Mouse (Mus musculus) hematopoietic stem cell, adult 5-6 weeks (primary cell): ENCODE data around the gene Ier2. TPM values are rescaled to one million over a fixed set of nuclear protein-coding genes. Genes with fewer than 3 reads are reported as not detected.
"Not testable (repeated sequence)": the region's sequence is repeated elsewhere in the genome, so short reads cannot be mapped to it uniquely, and the experiment has no call there.

Experiments
- ATAC-seq, 2 experiments: fragments of 125-278 bp in 1 of 2; replicated peaks in 1 of 2; 2 replicates each; pipeline ENCODE4 v1.8.0; 2016 to 2017; ENCODE audit warnings: inconsistent platforms in 2 of 2, mild to moderate bottlenecking in 2 of 2, moderate number of reproducible peaks in 2 of 2, low read depth in 1 of 2, moderate TSS enrichment in 1 of 2; ENCODE audit not compliant: low FRiP score in 2 of 2, poor library complexity in 2 of 2, severe bottlenecking in 2 of 2, insufficient read depth in 1 of 2, low TSS enrichment in 1 of 2
- total RNA-seq: library from RNA; stranded (forward); fragments of 172-1452, 232-1000 nt; gene quantifications from 2 replicates; pipeline ENCODE4 v1.2.3, GENCODE M21; 2017

Ier2 gene
- total RNA-seq, 1 experiment from 2014 or later: 105 TPM

DNA sequence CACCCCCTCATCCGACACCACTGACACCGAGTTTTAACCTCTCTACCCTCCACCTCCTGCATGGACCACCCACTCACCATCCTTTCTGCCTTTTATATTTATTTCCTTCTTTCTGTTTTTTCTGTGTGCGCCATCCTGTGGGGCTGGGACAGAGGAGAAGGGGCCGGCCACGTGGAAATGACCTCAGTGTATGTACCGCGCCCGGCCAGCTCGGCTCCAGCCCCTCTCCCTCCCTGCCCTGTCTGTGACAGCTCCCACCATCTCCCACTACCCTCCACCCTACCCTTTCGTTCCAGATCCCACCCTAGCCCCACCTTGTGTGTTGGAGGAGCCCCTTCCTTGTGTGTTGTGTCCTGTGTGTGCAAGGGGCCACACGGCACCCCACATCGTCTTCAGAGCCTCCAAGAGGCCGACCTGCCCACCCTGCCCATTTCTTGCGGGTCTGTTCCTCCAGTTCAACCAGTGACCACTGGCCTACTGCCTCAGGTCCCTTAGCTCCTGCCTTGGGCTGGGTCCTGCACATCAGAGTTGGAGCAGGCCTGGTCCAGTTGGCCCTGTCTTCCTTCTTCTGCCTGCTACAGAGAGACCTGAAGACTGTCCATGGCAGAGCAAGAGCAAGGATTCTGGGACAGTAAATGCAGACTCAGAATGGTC is 27.1 kb downstream of the Ier2 start:
- ATAC-seq: no peak

DNA sequence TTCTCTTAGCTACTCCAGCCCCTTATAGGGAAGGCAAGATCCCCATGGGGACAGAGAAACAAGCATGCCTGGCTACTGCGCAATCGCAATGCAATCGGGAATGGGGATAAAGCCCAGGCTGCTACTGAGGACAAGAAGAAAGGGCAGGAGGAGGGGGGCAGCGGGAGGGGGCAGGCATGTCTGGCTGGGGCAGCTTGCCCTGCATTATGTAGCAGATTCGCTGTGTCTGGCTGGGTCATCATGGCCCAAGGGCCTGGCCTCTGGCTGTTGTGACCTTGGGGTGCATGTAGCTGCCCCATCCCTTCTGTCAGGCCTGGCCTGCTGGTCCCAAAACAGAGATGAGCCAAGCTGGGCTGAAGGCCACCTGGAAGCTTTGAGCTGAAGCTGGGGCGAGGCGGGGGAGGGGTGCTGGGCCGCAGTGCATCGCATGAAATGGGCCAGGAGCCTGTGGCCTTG is 27.8 kb downstream of the Ier2 start:
- no peak for ATAC-seq

DNA sequence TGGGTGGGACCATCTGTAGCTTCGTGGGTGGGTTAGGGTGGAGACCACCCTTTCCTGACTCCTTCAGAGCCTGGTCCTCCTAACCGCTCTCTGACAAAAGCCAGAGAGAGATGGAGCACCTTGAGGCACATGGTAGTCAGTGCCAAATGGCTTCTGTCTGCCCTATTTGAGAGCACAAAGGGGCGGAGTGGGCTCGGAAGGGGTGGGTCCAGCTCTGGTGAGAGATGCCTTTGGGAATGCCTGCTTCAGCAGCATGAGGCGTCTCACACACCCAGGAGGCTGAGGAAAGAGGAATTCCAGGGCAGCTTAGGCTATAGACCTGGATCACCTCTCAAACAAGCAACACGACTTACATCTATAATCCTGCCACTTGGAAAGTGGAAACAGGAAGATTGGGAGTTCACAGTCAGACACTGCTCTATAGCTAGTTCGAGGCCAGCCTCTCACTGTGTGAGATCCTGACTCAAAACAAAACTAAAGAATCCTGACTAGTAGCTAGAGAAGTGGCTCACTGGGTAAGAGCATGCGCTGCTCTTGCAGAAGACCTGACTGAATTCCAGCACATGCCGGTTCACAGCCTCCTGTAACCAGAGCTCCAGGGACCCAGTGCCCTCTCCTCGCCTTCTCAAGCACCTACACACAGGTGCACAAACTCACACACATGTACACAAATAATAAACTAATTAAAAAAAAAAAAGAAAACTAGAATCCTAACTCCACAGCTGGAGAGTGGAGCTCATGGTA is 28.6 kb downstream of the Ier2 start:
- no peak for ATAC-seq

DNA sequence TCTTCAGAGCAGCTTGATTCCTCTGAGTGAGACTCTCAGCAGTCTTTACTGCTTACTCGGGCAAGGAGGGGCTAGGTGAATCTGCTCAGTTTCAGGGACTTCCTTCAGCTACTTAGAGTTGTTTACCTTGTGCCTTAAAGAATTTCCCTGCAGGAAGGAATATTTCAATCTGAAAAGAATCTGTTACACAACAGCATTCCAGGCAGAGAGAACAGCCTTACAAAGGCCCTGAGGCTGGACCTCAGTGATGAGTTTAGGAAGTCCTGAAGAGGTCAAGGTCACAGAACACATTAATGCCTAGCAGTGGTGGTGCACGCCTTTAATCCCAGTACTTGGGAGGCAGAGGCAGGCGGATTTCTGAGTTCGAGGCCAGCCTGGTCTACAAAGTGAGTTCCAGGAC is 30.8 kb downstream of the Ier2 start:
- ATAC-seq: no peak

DNA sequence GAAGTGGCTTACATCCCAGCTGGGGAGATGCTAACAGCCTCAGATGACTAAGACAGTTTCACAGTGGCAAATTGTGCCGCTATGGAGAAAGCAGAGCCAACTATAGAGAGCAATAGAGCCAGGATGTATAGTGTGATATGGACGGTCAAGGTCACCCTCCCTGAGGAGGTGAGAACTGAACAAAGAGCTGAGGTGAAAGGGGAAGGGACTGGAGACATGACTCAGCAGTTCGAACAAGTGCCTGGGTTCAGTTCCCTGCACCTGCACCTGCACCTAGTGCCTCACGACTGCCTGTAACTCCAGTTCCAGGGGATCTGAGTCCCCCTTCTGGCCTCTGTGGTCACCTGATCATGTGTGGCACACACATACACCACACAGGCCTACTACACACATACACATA is 32.5 kb downstream of the Ier2 start:
- ATAC-seq: no peak

DNA sequence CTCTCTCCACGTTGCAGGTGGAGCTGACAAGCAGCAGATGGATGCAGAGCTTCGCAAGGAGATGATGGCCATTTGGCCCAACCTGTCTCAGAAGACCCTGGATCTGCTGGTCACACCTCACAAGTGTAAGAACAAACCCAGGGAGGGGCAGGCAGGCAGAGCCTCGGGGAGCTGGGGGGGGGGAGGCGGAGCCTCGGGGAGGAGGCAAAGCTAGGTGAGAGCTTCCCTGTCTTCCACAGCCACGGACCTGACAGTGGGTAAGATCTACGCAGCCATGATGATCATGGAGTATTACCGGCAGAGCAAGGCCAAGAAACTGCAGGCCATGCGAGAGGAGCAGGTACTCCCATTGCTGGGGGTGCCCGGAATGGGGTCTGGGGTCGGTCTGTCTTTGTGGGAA is 33.1 kb downstream of the Ier2 start:
- ATAC-seq: no peak

DNA sequence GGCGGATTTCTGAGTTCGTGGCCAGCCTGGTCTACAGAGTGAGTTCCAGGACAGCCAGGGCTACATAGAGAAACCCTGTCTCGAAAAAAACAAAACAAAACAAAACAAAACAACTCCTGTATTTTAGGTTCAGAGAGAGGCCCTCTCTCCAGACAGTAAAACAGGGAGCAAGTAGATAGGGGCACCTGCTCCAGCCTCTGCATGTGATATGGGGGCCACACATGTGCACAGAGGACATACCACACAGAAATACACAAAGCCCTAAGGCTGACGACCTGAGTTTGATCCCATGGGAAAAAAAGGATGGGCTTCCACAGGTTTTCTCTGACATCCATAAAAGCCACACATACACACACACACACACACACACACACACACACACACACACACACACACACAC is 39.2 kb downstream of the Ier2 start:
- not testable (repeated sequence) for ATAC-seq

DNA sequence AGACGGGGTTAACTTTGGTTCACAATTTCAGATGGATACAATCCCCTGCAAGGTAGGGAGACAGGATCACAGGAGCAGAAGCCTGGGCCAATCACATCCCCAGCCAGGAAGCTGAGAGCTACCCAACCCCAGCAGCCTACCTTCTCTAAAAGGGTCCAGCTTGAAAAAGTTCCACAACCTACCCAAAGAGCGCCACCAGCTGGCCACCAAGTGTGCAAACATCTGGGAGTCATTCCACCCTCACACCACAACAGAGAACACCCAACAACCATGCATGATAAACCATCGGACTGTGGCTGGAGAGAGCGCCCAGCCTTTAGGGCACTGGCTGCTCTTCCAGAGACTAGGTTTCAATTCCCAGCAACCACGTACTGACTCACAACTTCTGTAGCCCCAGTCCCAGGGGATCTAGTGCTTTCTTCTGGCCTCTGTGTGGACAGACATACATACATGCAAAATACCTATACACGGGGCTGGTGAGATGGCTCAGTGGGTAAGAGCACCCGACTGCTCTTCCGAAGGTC is 41.5 kb downstream of the Ier2 start:
- no peak for ATAC-seq

DNA sequence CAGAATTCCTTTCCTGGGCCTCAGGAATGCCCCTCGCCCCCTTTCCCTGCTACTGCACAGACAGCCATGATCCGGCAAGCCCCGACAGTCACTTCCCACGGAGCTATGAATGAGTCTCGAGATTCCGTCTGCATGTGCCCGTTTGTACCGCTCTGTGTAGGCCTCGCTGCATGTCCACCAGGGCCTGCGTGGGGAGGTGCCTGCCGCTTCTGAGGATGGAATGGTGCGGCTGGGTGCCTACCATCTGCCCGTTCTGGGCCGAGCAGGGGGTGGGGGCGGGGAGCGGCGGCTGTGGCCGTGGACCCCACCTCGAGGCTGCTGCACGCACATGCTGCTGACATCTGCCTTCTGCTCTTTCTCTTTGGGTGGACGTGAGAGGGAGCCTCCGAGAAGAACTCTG is 45.6 kb downstream of the Ier2 start:
- no peak for ATAC-seq

DNA sequence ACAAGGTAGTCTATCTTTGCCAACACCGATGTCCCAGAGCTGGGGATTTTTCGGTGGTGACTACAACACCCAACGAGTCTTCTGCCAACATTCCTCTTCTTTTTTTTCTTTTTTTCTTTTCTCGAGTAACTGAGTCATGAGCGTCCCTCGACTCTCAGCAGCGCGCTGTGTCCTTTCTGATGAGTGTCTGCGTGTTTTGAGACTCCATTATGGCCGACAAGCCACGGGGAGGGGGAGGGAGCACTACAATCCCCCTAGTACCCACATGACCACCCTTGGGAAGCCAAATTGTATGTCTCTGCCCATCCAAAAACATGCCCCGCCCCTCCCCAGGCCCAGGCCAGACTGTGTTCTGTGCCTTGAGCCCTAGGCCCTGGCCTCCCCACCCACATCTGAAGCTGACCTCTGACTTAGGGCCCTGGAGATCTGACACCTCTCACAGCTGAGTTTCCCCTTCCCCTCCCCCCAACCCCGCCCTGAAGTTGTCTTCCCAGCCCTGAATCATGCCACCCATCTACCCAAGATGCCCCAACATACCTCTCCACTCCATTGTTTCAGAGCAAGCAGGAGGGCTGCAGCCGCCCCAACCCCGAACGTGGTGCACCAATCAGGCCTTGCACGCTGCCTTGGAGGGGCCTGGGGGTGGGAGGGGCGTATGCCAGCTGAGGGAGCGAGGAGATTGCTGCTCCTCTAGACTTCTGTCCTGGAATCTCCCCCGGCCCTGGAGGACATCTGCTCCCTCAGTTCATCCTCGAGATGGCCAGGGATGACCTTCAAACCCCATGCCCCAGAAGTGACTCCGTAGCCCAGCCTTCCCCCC is 46.8 kb downstream of the Ier2 start:
- no peak for ATAC-seq

DNA sequence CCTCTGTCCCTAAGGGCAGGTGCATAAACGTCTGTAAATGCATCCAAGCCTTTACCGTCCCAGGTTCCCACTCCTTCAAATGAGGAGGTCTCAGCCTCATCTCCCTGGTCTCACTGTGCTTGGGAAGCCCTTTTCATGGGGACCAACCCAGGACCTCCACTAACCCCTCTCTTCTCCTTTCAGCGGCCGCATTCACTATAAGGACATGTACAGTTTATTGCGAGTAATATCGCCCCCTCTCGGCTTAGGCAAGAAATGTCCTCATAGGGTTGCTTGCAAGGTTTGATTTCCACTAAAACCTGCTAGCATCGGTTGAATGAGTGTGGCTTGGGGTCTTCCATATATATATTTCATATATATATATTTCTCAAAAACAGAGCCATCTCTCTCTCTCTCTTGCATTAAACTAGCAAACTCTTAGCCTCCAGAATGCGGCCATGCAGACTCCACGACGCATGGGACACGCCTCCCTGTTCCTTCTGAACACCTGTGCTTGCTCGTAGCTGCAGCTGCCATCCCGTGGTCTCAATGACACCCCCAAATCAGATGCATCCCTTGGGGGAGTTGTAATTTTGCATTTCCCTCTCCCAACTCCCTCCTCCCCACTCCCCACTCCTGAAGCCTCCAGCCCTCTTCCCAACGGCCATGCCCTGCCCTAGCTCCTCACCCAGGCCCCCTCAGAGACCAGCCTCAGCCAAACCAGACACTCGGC is 48.0 kb downstream of the Ier2 start:
- peak; percentile 45 to 59; a peak in 2 of 4 replicates for ATAC-seq

Other genes with a start within 250 kb of the Ier2 start
- gene Trmt1, start 23.5 kb upstream of the Ier2 start, total RNA-seq: 58.7 and 72.0 TPM in 2 replicates
- 47.3 and 51.0 TPM in 2 replicates for gene Nacc1, start 25.0 kb upstream of the Ier2 start, total RNA-seq
- 41.8 and 54.7 TPM in 2 replicates for gene Lyl1, start 38.6 kb upstream of the Ier2 start, total RNA-seq
- 5.7 and 11.4 TPM in 2 replicates for gene G430095P16Rik, start 60.2 kb upstream of the Ier2 start, total RNA-seq
- 21.5 and 26.3 TPM in 2 replicates for gene Nfix, start 137.5 kb upstream of the Ier2 start, total RNA-seq
- gene Dand5, start 160.0 kb upstream of the Ier2 start, total RNA-seq: 3.8 and 7.4 TPM in 2 replicates
- gene Gadd45gip1, start 168.7 kb upstream of the Ier2 start, total RNA-seq: 29.8 and 38.8 TPM in 2 replicates
- 27.4 and 32.7 TPM in 2 replicates for gene Rad23a, start 177.8 kb upstream of the Ier2 start, total RNA-seq
- 1,472 and 1,879 TPM in 2 replicates for gene Calr, start 184.1 kb upstream of the Ier2 start, total RNA-seq
- gene Farsa, start 194.1 kb upstream of the Ier2 start, total RNA-seq: 108 and 126 TPM in 2 replicates
- 93.5 and 127 TPM in 2 replicates for gene Syce2, start 209.3 kb upstream of the Ier2 start, total RNA-seq
- gene Gcdh, start 231.1 kb upstream of the Ier2 start, total RNA-seq: 29.5 and 37.4 TPM in 2 replicates
- gene Klf1, start 239.1 kb upstream of the Ier2 start, total RNA-seq: 4.1 and 30.6 TPM in 2 replicates
- gene Dnase2a, start 245.7 kb upstream of the Ier2 start, total RNA-seq: 27.8 and 50.0 TPM in 2 replicates